Mouse (Mus musculus) right cerebral cortex, postnatal 10 days (tissue): ENCODE measurements around the gene Fmo2.

Experiments
- DNase-seq, 2 experiments: peaks; one replicate each; pipeline ENCODE4 v3.0.0; 2021; ENCODE audit warnings: low spot score in 2 of 2

Gene Fmo2

DNA sequence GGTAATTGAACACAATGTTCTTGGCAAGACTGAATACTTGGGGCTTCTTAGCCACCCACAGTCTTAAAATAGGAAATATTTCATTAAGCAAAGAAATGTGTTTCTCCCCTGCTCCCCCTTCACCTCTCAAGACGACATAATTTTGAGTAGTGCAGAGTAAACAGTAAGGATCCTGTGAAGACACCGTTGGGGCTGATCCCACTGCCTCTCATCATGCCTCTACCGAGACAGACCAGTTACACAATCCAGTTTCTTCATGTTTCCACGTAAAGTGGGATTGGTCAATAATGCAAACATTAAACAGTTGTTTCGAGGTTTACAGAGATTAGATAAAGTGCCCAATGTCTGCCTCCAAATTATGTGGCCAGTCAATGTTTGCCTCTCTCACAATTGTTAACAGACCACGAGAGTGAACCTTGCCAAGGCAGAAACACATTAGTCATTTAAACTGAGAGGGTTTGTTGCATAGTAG, 6.5 kb downstream of the Fmo2 start:
- no peak for DNase-seq

DNA sequence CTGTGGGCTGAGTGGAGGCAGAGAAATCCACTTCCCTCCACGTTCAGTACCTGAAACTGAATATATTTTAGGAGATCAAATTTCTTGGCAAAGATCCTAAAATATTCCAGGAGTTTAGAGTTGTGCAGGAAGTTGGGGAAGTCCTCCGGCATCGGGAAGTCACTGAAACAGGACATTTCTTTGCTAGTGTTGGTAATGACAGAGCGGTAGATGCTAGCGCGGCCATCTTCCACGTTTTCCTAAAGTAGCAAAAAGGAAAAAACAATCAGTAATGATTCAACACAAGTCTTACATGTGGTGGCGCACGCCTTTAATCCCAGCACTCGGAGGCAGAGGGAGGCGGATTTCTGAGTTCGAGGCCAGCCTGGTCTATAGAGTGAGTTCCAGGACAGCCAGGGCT, 9.9 kb downstream of the Fmo2 start:
- DNase-seq: no peak

- DNase-seq: no peak
Observed at GRCm38 (mm10) chr1:162887644-162888043, 10.9 kb downstream of the Fmo2 start.

- no peak for DNase-seq
Observed at GRCm38 (mm10) chr1:162886138-162886816, 12.2 kb downstream of the Fmo2 start.

DNA sequence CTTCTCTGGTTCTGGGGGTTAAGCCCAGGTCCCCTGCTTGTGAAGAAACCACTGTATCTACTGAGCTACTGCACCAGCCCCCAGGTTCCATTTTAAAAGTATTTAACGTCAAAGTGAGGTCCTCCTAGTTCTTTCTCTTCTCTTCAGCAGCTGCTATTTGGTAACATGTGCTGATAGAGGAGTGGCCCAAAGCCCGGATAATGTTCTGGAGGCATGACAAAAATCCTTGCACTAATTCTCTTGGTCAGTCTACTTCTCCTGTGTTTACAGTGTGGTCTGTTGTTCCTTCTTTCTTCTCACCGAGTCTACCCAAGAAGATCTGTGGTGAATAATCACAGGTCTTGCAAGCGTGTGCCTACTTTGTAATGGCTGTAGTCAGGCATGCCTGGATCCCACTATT, 15.8 kb downstream of the Fmo2 start:
- no peak for DNase-seq

GRCm38 (mm10) chr1:162879595-162880369, 18.7 kb downstream of the Fmo2 start:
- DNase-seq: peak in 1 of 2 experiments; percentile 35

GRCm38 (mm10) chr1:162875091-162875490, 23.4 kb downstream of the Fmo2 start:
- no peak for DNase-seq

- DNase-seq: no peak
Observed at GRCm38 (mm10) chr1:162871701-162872311, 26.7 kb downstream of the Fmo2 start.

GRCm38 (mm10) chr1:162870978-162871377, 27.5 kb downstream of the Fmo2 start:
- DNase-seq: no peak

DNA sequence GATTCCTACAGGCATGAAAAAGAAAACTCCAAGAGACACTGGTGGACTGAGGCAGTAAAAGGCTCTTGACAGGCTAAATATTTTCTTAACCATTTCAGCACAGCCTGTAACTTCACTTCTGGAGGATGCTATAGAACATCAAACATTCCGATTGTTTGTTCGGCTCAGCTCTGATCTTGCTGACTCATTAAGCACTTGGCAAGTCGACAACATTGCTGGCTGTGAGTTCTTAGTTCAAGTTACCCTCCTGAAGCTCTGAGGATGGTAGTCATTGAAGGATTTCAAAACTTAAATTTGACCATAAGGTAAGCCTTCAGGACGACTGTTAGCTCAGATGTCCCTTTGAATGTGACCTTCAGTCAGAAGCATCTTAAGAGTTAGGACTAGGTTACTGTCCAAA, 31.1 kb downstream of the Fmo2 start:
- no peak for DNase-seq

- DNase-seq: no peak
Observed at GRCm38 (mm10) chr1:162866280-162866681, 32.2 kb downstream of the Fmo2 start, which contains the start of gene Fmo1. Fmo1 (minus strand) TSS chr1:162866610.

- no peak for DNase-seq
Observed at GRCm38 (mm10) chr1:162865493-162865830, 33.1 kb downstream of the Fmo2 start.

DNA sequence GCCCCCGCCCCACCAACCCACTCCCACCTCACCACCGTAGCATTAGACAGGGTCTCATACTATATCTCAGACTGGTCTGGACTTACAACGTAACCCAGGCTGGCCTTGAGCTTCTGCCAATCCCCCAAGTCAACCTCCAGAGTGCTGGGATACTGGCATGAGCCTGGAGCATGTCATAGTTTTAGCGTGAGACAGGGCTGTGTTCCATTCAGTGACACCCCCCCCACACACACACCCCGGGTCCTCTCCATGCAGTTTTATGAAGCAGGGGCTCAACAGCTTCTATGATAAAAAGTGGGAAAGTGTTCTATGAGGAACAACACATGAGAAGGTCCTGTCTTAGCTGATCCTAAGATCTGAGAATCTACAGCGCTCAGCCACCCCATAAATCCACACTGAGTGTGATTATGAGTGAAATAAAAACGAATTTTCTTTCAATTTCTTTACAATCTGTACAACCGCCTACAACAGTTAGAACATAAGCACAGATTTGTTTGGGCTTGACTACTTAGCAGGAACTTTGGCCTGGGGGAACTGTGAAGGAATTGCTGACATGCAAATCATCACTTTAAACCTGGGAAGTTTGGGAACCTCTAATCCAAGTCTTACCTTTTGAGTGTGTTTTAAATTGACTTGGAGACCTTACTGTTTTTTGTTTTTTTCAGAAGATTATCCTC, 33.6 kb downstream of the Fmo2 start:
- no peak for DNase-seq

GRCm38 (mm10) chr1:162864279-162864678, 34.2 kb downstream of the Fmo2 start:
- DNase-seq: no peak

- DNase-seq: no peak
Observed at GRCm38 (mm10) chr1:162863579-162863978, 34.9 kb downstream of the Fmo2 start.

DNA sequence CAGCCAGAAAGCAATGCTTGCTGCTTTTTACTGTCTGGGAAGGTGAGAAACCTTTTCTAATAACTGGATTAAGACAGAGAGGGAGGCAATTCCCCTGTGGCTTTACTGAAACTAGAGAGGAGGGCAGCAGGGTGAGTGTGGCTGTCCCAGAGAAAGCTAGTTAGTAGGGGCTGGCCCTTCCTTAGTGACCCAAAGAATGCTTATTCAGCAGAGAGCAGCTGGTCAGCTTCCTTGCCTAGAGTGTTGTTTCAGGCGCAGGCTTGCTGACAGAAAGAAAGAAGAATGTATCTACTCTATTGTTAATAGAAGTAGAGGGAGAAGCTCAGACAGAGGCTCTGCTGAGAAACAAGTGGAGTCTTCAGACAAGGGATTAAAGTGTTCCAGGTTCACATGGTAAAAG, 36.2 kb downstream of the Fmo2 start:
- no peak for DNase-seq

DNA sequence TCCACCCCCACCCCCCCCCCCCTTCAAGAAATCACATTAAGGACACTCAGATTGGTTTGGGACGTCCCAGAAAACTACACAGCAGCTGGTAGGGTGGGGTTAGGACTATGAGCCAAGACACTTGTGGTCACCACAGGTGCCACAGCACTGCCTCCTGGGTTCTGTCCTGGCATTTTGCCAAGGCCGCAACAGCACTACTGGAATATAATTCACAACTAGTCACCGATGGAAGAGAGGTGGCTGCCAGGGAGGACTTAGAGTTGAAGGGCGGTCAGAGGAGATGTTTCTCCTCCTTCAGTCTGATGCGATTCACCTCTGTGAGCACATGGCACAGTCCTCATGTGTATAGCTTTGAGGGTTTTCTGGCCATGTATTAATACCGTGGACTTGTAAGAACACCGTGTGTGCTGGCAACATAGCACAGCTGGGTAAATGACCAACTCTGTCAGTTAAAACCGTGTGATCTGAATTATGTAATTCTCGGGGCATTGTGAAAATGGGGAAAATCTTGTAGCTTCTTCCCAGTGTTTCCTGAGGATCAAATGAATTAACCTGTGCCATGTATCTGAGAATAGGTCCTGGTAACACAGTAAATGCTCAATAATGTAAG, 38.4 kb downstream of the Fmo2 start:
- no peak for DNase-seq

GRCm38 (mm10) chr1:162859545-162859976, 39.0 kb downstream of the Fmo2 start:
- peak; percentile 25 to 30 for DNase-seq

DNA sequence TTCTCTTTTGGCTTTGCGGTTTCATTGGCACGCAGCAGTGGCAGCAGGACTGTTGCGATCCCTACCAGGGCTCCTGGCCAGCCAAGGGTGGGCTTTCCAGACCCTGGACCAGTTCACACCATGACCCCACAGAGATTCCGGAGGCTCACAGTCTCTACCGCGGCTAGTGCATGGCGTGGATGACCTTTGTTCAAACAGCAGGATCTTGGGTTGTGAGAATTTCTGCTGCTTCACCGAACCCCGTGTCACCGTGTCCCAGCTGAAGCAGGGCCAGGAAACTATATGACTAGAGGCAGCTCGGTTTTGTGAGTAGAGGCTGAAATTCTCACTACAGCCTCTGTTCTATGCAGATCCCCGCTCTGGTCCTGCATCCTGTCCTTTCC, 39.8 kb downstream of the Fmo2 start:
- DNase-seq: peak; percentile 57 to 63

DNA sequence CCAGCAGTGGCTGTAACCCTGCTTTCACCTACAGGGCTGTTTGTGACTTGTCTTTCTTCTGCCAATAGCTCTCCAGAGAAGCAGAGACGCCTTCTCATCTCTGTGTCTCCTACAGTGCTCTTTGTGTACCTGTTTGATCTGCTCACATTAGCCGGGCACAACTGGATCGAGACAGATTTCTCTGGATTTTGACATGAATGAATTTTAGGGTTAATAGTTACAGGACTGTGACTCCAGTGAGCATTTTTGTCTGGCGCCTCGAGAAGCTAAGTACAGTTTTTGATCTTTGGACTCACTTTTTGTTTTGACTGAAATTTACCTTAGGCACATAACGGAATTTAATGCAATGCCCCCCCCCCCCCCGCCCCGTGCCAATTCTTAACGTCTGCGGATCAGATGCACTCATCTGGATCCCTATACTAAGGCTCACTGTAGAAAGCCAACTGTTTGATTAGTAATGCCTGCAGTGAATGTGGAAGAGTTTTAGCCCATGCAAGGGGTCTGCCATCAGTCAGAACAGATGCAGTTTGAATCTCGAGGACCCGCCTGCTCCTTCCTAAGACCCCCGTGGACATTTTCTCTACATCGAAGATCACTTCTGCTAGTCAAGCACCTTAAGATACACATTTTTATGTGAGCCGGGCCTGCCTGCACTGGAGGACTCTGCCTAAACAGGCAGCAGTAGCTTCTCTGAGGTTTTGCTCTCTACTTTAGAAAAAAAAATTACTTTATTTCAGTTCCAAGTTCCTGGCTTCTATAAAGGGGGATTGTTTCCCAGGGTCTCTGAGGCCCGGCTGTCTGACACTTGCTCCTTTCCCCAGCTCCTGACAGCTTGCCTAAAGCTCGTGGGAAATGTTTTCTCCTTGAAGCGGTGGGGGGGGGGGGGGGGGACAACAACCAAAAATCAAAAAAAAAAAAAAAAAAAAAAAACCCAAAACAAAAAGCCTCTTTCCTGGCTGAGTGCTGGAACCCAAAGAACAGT, 40.5 kb downstream of the Fmo2 start:
- DNase-seq: no peak
